Mouse (Mus musculus) MEL (cell line): ENCODE measurements around the gene Usp29.

Source experiments
- CTCF ChIP-seq, 3 experiments: IDR thresholded peaks in 2 of 3; conservative IDR thresholded peaks in 1 of 3; 2 replicates each; pipeline ENCODE4 v1.5.1; 2011 to 2012; ENCODE audit warnings: low read length in 3 of 3, low read depth in 2 of 3, mild to moderate bottlenecking in 2 of 3, improper control_type of control experiment in 1 of 3, inconsistent platforms in 1 of 3, mixed read lengths in 1 of 3, moderate library complexity in 1 of 3; ENCODE audit not compliant: control insufficient read depth in 1 of 3, insufficient read depth in 1 of 3, poor library complexity in 1 of 3, severe bottlenecking in 1 of 3
- EP300 ChIP-seq, 2 experiments: IDR thresholded peaks; 2 replicates each; pipeline ENCODE4 v1.6.1; 2011; ENCODE audit warnings: improper control_type of control experiment in 2 of 2, low read length in 2 of 2, low read depth in 1 of 2, mild to moderate bottlenecking in 1 of 2
- HCFC1 ChIP-seq: IDR thresholded peaks from 2 replicates; pipeline ENCODE4 v1.6.1; 2012; ENCODE audit warnings: low read depth, mild to moderate bottlenecking, inconsistent platforms, low read length, improper control_type of control experiment, moderate library complexity
- JUND ChIP-seq: IDR thresholded peaks from 2 replicates; pipeline ENCODE4 v1.6.1; 2011; ENCODE audit warnings: low read depth, mild to moderate bottlenecking, improper control_type of control experiment, low read length
- MAFK ChIP-seq: IDR thresholded peaks from 2 replicates; pipeline ENCODE4 v1.6.1; 2011; ENCODE audit warnings: low read depth, mild to moderate bottlenecking, low read length, improper control_type of control experiment, borderline replicate concordance
- MAZ ChIP-seq: IDR thresholded peaks from 2 replicates; pipeline ENCODE4 v1.6.1; 2012; ENCODE audit warnings: low read depth, mild to moderate bottlenecking, inconsistent platforms, low read length, improper control_type of control experiment
- POLR2A ChIP-seq, 2 experiments: IDR thresholded peaks; 2 replicates each; pipeline ENCODE4 v1.6.1; 2011 to 2012; ENCODE audit warnings: low read length in 2 of 2, mild to moderate bottlenecking in 2 of 2, control low read depth in 1 of 2, improper control_type of control experiment in 1 of 2, low read depth in 1 of 2, moderate library complexity in 1 of 2; ENCODE audit not compliant: control insufficient read depth in 1 of 2, insufficient read depth in 1 of 2, poor library complexity in 1 of 2
- POLR2AphosphoS2 ChIP-seq: IDR thresholded peaks from 2 replicates; pipeline ENCODE4 v1.6.1; 2011; ENCODE audit warnings: low read length, improper control_type of control experiment
- ZC3H11A ChIP-seq: IDR thresholded peaks from 2 replicates; pipeline ENCODE4 v1.6.1; 2012; ENCODE audit warnings: low read depth, mild to moderate bottlenecking, inconsistent platforms, low read length, improper control_type of control experiment
- ZKSCAN1 ChIP-seq: IDR thresholded peaks from 2 replicates; pipeline ENCODE4 v1.6.1; 2012; ENCODE audit warnings: low read depth, mild to moderate bottlenecking, inconsistent platforms, low read length, improper control_type of control experiment, moderate library complexity
- ZMIZ1 ChIP-seq: IDR thresholded peaks from 2 replicates; pipeline ENCODE4 v1.6.1; 2012; ENCODE audit warnings: low read depth, mild to moderate bottlenecking, inconsistent platforms, low read length, improper control_type of control experiment, moderate library complexity

DNA sequence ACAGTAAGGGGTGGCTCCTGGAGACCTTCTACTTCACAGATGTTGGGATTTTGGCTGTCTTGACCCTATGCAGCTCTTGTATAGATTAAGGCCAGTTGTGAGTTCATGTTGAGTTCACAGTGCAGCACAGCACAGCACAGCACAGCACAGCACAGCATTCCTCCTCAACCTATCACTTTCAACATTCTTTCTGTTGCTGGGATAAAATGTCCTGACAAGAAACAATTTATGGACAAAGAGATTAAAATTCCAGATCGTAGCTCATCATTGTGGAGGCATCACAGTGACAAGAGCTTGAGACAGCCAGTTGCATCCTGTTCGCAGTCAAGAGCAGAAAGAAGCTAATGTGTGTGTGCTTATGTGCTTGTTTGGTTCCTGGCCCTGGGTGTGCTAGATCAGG lies 93.3 kb downstream of the Usp29 start:
- TF ChIP-seq ZC3H11A (no peak), CTCF (IDR thresholded peaks at IDR 0.05 in 2 of 3, conservative IDR thresholded peaks at IDR 0.05 in 1 of 3; ENCODE audit: control insufficient read depth in 1 of 3, insufficient read depth in 1 of 3, low read depth in 2 of 3, low read length in 3 of 3, poor library complexity in 1 of 3, severe bottlenecking in 1 of 3) (no peak), MAFK (no peak), POLR2AphosphoS2 (no peak), HCFC1 (no peak), POLR2A (IDR thresholded peaks at IDR 0.05; ENCODE audit: control insufficient read depth in 1 of 2, insufficient read depth in 1 of 2, low read depth in 1 of 2, low read length in 2 of 2, poor library complexity in 1 of 2) (no peak), EP300 (IDR thresholded peaks at IDR 0.05; ENCODE audit: low read depth in 1 of 2, low read length in 2 of 2) (no peak), ZMIZ1 (no peak), JUND (no peak), ZKSCAN1 (no peak), MAZ (no peak)
